Mouse (Mus musculus): ENCODE results near the gene Slc16a2.

GRCm38 (mm10) chrX:103776412-103776811 is 45.4 kb downstream of the Slc16a2 start:
- no peak for TF ChIP-seq CTCF (IDR thresholded peaks at IDR 0.05)
- TF ChIP-seq EP300 (IDR thresholded peaks at IDR 0.05): no peak

Data from lung, postnatal 0 days (tissue).